26 mouse cellular contexts compared by ENCODE assay signal in genomic region chr8:104907111-104907510, GRCm38 (mm10). TPM values are rescaled to one million over a fixed set of nuclear protein-coding genes. Genes with fewer than 3 reads are reported as not detected.
DNase-seq lines count a peak whose midpoint lies in the region; ATAC-seq lines count a peak whose summit lies in the region.
"Had no signal": no experiment of that assay in that cellular context is flagged by ENCODE, and none has a peak within 500 bp of the region (broad histone marks: within the 10 kb centered on the region; RNA-seq: fewer than 3 reads in every experiment).

No protein-coding gene starts in this region.

- no peak overlapping the region for H3K9ac ChIP-seq in embryonic facial prominence, embryonic 14.5 days (ENCODE audit: low read depth, low read length)
- H3K9ac ChIP-seq: embryonic facial prominence, embryonic 13.5 days; forebrain, embryonic 12.5 days had no signal

- no peak overlapping the region for H3K27ac ChIP-seq in embryonic facial prominence, embryonic 14.5 days (replicated peaks; ENCODE audit: low read depth, low read length)
- no peak overlapping the region for H3K27ac ChIP-seq in embryonic facial prominence, embryonic 10.5 days (replicated peaks)
- H3K27ac ChIP-seq: embryonic facial prominence, embryonic 13.5 days; forebrain, embryonic 10.5 days; forebrain, embryonic 12.5 days had no signal

- WGBS in embryonic facial prominence, embryonic 14.5 days = 46% methylated on average over 1 of the region's 1 CpGs
- 55% methylated on average over 1 of the region's 1 CpGs for WGBS in embryonic facial prominence, embryonic 10.5 days

- no peak overlapping the region for H3K4me3 ChIP-seq in embryonic facial prominence, embryonic 14.5 days (ENCODE audit: low read depth, low read length)
- H3K4me3 ChIP-seq in embryonic facial prominence, embryonic 10.5 days = no peak overlapping the region
- H3K4me3 ChIP-seq: embryonic facial prominence, embryonic 13.5 days; forebrain, embryonic 10.5 days; forebrain, embryonic 12.5 days had no signal

- no peak overlapping the region for H3K4me2 ChIP-seq in embryonic facial prominence, embryonic 14.5 days (ENCODE audit: low read depth, low read length)
- H3K4me2 ChIP-seq: embryonic facial prominence, embryonic 13.5 days; forebrain, embryonic 12.5 days had no signal

- no peak for ATAC-seq in embryonic facial prominence, embryonic 14.5 days (ENCODE audit: low read depth)
- ATAC-seq: activated CD4-positive, CD25-positive, alpha-beta regulatory T cell, adult 4 months; CD4-positive, CD25-positive, alpha-beta regulatory T cell, adult 4 months; forebrain, embryonic 14.5 days; forebrain, embryonic 16.5 days; Patski had no signal

- peak; percentile 4 for DNase-seq in embryonic facial prominence, embryonic 14.5 days (ENCODE audit: low spot score)
- no peak for DNase-seq in embryonic facial prominence, embryonic 10.5 days (ENCODE audit: low spot score)
- DNase-seq in kidney, adult 9 months = peak; percentile 64
- no peak for DNase-seq in kidney, adult 11 months
- no peak for DNase-seq in urinary bladder, postnatal 4 days (ENCODE audit: low spot score in 2 of 2)
- DNase-seq: adrenal gland, adult 8-10 months; adrenal gland, postnatal 14 days; adrenal gland, postnatal 36 days; B cell, adult 2 months; cerebellum, adult 11-12 months; cerebellum, adult 2 months; cerebellum, adult 9-10 months; cerebellum, postnatal 10 days; cerebellum, postnatal 25 days had no signal

- H3K9me3 ChIP-seq in embryonic facial prominence, embryonic 14.5 days (ENCODE audit: control insufficient read depth, low read length) = no peaks in the 10 kb centered on the region
- H3K9me3 ChIP-seq in embryonic facial prominence, embryonic 10.5 days = 0 out of 2 replicates have a peak, but pooled peaks cover 3% of the 10 kb centered on the region
- H3K9me3 ChIP-seq: embryonic facial prominence, embryonic 13.5 days; forebrain, embryonic 10.5 days; forebrain, embryonic 12.5 days; G1E had no signal

- H3K4me1 ChIP-seq in embryonic facial prominence, embryonic 14.5 days (ENCODE audit: control insufficient read depth, insufficient read depth, low read length) = no peaks in the 10 kb centered on the region
- H3K4me1 ChIP-seq in embryonic facial prominence, embryonic 10.5 days = no peaks in the 10 kb centered on the region
- H3K4me1 ChIP-seq: embryonic facial prominence, embryonic 13.5 days; forebrain, embryonic 10.5 days; forebrain, embryonic 12.5 days had no signal

- no peaks in the 10 kb centered on the region for H3K36me3 ChIP-seq in embryonic facial prominence, embryonic 14.5 days (ENCODE audit: control insufficient read depth, insufficient read depth, low read length)
- no peaks in the 10 kb centered on the region for H3K36me3 ChIP-seq in embryonic facial prominence, embryonic 10.5 days (replicated peaks)
- H3K36me3 ChIP-seq: embryonic facial prominence, embryonic 13.5 days; forebrain, embryonic 10.5 days; forebrain, embryonic 12.5 days; G1E had no signal

- H3K27me3 ChIP-seq in embryonic facial prominence, embryonic 14.5 days (replicated peaks; ENCODE audit: control insufficient read depth, insufficient read depth, low read length) = no peaks in the 10 kb centered on the region
- H3K27me3 ChIP-seq in embryonic facial prominence, embryonic 10.5 days (replicated peaks; ENCODE audit: low read depth, poor library complexity, severe bottlenecking) = no peaks in the 10 kb centered on the region
- H3K27me3 ChIP-seq: CH12.LX; embryonic facial prominence, embryonic 13.5 days; forebrain, embryonic 12.5 days had no signal

RNA-seq across cellular contexts. Expression of gene Ces2e, which starts 18.9 kb away (rescaled TPM):
- polyA plus RNA-seq in embryonic facial prominence, embryonic 14.5 days (2014; fragmentation: Nextera tagmentation; extraction: Ambion mirVana) = 0.28 and 0.33 TPM in 2 replicates
- polyA plus RNA-seq in embryonic facial prominence, embryonic 10.5 days (2016; fragmentation: Nextera tagmentation; extraction: Ambion mirVana) = not detected in 2 replicates
- polyA plus RNA-seq: activated CD4-positive, CD25-positive, alpha-beta regulatory T cell, adult 4 months; CD4-positive, CD25-positive, alpha-beta regulatory T cell, adult 4 months; forebrain, embryonic 10.5 days; forebrain, embryonic 12.5 days; forebrain, embryonic 14.5 days; forebrain, embryonic 16.5 days; G1E; Patski had no signal

RNA-seq across cellular contexts. Expression of gene Ces2f, which starts 40.0 kb away (rescaled TPM):
- 0.07 and 0.26 TPM in 2 replicates for polyA plus RNA-seq in embryonic facial prominence, embryonic 14.5 days (2014; fragmentation: Nextera tagmentation; extraction: Ambion mirVana)
- not detected in 2 replicates for polyA plus RNA-seq in embryonic facial prominence, embryonic 10.5 days (2016; fragmentation: Nextera tagmentation; extraction: Ambion mirVana)
- polyA plus RNA-seq: activated CD4-positive, CD25-positive, alpha-beta regulatory T cell, adult 4 months; CD4-positive, CD25-positive, alpha-beta regulatory T cell, adult 4 months; cerebellum, adult 2 months; cortical plate, adult 2 months; embryonic facial prominence, embryonic 11.5 days; embryonic facial prominence, embryonic 13.5 days; forebrain, embryonic 10.5 days; forebrain, embryonic 12.5 days; forebrain, embryonic 14.5 days; forebrain, embryonic 16.5 days; G1E; Patski had no signal

RNA-seq across cellular contexts. Expression of gene Ces2g, which starts 54.4 kb away (rescaled TPM):
- 1.2 and 3.4 TPM in 2 replicates for polyA plus RNA-seq in embryonic facial prominence, embryonic 14.5 days (2014; fragmentation: Nextera tagmentation; extraction: Ambion mirVana)
- not detected in 2 replicates for polyA plus RNA-seq in embryonic facial prominence, embryonic 10.5 days (2016; fragmentation: Nextera tagmentation; extraction: Ambion mirVana)
- polyA plus RNA-seq: embryonic facial prominence, embryonic 11.5 days; forebrain, embryonic 10.5 days; forebrain, embryonic 12.5 days; forebrain, embryonic 16.5 days; Patski had no signal

Comparison
In these comparisons a context has a peak if more than half of its experiments do, and no peak if none do; other contexts are left out.
1. DNase-seq: peak in embryonic facial prominence, embryonic 14.5 days (single experiment) and kidney, adult 9 months (single experiment); none in embryonic facial prominence, embryonic 10.5 days (single experiment), kidney, adult 11 months (single experiment) and urinary bladder, postnatal 4 days (0 of 2).